Mouse (Mus musculus) heart, postnatal 0 days (tissue): ENCODE data around the gene Foxi3.

Experiments used
- CTCF ChIP-seq: IDR thresholded peaks from 2 replicates; pipeline ENCODE4 v1.5.1; 2016; ENCODE audit warnings: antibody characterized with exemption, control low read depth, low read depth
- EP300 ChIP-seq: IDR thresholded peaks from 2 replicates; pipeline ENCODE4 v1.6.1; 2016; ENCODE audit warnings: antibody characterized with exemption, low read depth

GRCm38 (mm10) chr6:70909572-70909971, 46.8 kb upstream of the Foxi3 start:
- TF ChIP-seq EP300 (no peak), CTCF (no peak)
